Mouse (Mus musculus) MEL-GATA-1-ER (cell line): ENCODE results near the gene Rab3a.
A peak's percentile ranks its signal among the peaks of the same experiment; 100 is the strongest.

ENCODE experiments used
- DNase-seq: peaks from one replicate; pipeline ENCODE4 v3.0.0-alpha.2; 2012; ENCODE audit warnings: low read depth; ENCODE audit errors: extremely low read depth

Rab3a gene

GRCm38 (mm10) chr8:70741661-70742060 lies 12.8 kb upstream of the Rab3a start:
- no peak for DNase-seq

GRCm38 (mm10) chr8:70742176-70742575 lies 12.3 kb upstream of the Rab3a start:
- no peak for DNase-seq

- DNase-seq: no peak
Measured at GRCm38 (mm10) chr8:70742981-70743655, 11.4 kb upstream of the Rab3a start.

- DNase-seq: no peak
Measured at GRCm38 (mm10) chr8:70743656-70744590, 10.6 kb upstream of the Rab3a start.

GRCm38 (mm10) chr8:70744806-70745205 lies 9.7 kb upstream of the Rab3a start:
- no peak for DNase-seq

- DNase-seq: no peak
Measured at GRCm38 (mm10) chr8:70745691-70746220, 8.7 kb upstream of the Rab3a start.

GRCm38 (mm10) chr8:70746676-70747075 lies 7.8 kb upstream of the Rab3a start:
- no peak for DNase-seq

GRCm38 (mm10) chr8:70747211-70747890 lies 7.1 kb upstream of the Rab3a start:
- no peak for DNase-seq

- no peak for DNase-seq
Measured at GRCm38 (mm10) chr8:70748246-70749096, 6.0 kb upstream of the Rab3a start.

- no peak for DNase-seq
Measured at GRCm38 (mm10) chr8:70749097-70749674, 5.3 kb upstream of the Rab3a start.

GRCm38 (mm10) chr8:70750128-70750680 lies 4.3 kb upstream of the Rab3a start:
- DNase-seq: no peak

- DNase-seq: no peak
Measured at GRCm38 (mm10) chr8:70752000-70752764, 2.3 kb upstream of the Rab3a start.

GRCm38 (mm10) chr8:70753151-70753550 lies 1.3 kb upstream of the Rab3a start:
- DNase-seq: peak; percentile 65

GRCm38 (mm10) chr8:70754871-70755660 lies 587 bp downstream of the Rab3a start:
- DNase-seq: no peak

GRCm38 (mm10) chr8:70755661-70756475 lies 1.4 kb downstream of the Rab3a start:
- no peak for DNase-seq

- no peak for DNase-seq
Measured at GRCm38 (mm10) chr8:70756476-70757040, 2.1 kb downstream of the Rab3a start.
